Mouse (Mus musculus): ENCODE data around the gene Fhit.
A peak's percentile ranks its signal among the peaks of the same experiment; 100 is the strongest.

Gene Fhit

DNA sequence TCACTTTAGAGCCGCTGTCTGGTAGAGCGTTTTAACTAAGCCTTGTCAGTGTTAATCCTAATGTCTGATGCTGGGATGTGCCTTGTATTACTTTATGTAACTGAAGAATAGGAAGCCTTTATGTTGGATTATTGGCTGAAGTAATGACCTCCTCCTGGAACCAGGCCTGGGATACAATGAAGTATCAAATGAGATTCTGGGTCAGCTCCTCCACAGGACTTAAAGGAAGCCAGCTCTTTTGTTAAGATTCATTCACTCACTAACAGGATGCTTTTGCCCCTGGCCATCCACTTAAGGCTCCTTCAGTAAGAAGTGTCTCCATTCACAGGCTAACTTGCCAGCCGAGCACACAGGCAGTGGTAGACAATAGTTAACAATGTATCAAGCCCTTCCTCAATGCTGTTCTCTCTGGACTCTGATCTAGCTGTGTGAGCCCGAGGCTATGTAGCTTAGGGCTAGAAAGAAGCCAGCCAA, 1466.6 kb downstream of the Fhit start:
- DNase-seq (ENCODE audit: low read depth, low spot score) = no peak

DNA sequence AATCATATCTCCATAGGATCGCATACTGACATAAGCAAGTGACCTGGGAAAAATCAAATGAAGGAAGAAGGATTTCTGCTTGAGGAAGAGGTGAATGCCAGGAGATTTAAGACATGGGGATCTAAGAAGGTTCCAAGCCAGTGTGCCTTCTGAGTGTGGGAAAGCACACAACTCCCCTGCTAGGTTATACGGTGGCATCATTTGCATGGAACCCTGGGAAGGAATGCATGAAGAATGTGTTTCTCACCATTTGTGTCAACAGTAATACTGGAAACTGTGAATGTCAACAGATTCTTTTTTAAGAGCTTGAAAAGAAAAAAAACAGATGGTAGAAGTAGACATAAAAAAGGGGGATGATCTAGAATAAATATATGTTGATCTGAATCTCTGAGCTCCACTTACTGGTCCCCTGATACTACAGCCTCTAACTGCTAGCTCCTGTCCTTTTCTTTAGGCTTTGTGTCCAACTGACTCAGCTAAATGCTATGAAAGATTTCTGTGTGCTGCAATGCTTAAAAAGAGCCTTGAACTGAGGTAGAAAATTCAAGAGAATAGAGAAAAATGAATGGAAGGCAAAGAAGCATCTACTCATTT, 1473.1 kb downstream of the Fhit start:
- DNase-seq (ENCODE audit: low read depth, low spot score) = no peak

DNA sequence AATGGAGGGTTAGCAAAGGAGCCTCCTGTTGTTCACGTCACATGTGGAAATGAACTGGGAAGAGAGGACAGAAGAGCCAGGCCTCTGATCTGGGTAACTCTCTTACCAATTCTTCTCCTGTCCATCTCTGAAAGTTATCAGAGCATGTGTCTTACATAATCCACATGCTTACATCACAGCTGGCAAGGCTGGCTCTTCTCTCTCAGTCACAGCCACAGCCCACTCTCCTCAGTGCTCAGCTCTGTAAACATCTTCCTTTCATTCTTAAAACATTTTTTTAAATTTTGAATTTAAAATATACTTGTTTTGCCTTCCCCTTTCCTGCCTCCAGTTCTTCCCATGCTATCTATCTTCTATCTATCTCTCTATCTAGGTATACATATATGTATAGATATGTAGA, 1477.5 kb downstream of the Fhit start:
- peak; percentile 23 for DNase-seq (ENCODE audit: low read depth, low spot score)

DNA sequence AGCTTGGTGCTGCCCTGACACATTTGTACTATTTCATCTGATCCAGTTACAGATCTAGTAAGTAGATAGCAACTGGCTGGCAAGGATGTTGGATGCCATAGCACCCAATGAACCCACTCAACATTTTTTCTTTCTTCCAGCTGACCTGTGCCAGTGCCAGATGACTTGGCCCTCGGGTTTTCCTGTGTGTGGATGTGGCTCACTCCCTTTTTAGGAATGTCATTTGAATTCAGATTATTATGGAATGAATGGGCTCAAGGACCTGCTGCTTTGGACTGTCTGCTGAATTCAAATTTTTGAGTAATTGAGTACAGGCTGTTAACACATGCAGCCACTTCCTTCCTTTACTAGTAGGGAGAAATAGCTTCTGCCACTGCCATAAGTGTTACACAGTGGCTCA, 1489.1 kb downstream of the Fhit start:
- no peak for DNase-seq (ENCODE audit: low read depth, low spot score)

DNA sequence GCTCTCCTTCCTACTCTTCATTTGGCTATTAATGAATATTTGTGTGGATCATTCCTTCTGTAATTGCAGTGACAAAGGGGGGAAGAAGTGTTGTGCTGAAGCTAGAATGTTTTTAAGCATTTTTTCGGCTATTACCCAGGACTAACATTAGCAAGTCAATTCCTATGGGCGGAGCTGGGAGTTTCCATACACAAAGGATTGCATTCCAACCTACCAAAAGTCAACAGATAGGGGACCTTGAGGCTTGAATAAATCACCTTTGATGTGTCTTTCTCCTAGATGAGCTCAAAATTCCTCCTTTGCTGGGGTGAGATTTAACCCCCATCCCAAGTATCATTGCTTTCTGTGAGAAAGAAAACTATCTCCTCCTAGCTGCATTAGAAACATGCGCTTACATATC, 1490.1 kb downstream of the Fhit start:
- no peak for DNase-seq (ENCODE audit: low read depth, low spot score)

DNA sequence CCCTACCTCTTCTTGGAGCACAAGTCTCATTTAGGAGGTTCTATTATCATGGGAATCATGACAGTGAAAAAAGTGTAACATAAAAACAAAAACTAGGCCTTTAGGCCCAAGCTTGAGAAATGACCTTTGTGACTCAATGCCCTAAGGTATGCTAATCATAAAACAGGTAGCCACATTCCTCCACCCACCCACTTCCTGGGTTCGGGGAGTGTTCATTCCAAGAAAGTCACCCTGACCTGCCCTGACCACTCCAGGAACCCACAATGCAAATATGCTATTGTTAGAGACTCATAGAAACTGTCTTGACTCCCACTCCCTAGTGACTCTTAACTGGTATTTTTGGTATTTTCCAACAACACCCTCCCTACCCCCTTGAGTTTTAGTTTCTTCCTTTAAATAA, 1492.1 kb downstream of the Fhit start:
- no peak for DNase-seq (ENCODE audit: low read depth, low spot score)

DNA sequence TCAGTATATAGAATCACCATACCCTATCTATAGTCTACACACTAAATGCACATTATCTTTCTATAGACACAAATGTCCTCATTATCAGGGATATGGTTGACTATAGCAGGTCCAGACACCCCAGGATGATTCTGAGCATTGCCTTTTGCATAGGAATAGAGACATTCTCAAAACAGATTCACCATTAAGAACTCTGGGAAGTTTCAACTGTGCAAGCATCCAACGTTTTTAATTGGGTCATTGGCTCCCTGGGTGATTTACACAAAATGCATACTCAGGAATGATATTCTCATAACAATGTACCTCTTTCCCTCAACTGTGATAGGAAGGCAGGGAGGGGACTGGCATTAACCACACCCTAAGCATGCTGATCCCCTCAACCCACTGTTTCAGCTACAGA, 1503.4 kb downstream of the Fhit start:
- no peak for DNase-seq (ENCODE audit: low read depth, low spot score)

DNA sequence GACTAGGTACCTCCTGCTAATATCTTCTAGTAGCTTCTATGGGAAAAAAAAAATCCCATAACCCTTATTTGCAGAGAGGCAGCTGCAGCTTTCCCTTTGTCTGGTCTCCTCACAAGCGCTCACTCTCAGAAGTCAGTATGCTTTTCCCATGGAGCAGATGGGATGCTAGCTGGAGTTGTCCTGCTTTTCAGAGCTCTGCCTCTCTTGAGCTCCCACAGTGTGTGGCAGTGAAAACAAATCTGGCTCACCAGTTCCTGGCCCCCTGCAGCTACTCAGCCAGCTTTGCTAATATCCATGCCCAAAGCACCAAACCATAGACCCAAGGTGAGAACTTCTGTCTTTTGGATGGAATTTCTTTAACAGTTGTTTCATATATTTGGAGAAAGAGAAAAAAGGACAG, 1510.4 kb downstream of the Fhit start:
- no peak for DNase-seq (ENCODE audit: low read depth, low spot score)

DNA sequence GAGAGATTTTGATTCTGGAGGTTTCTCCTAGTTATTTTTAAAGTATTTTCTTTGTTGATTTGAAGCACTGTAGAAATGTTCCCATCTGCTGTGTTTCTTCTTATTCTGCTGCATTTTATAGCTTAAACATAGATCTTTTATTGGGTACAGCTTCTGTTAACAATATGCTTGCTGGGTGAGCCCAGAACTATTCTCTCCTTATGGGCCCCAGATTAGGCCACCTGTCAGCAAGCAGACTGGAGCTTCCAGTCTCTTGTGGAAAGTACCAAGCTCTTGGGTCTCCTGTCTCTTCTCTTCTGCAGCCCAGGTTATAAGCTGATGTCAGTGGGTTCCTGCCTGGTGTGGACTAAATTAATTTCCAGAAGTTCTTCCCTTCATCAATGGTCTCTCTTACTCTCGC, 1513.4 kb downstream of the Fhit start:
- peak; percentile 75 for DNase-seq (ENCODE audit: low read depth, low spot score)

DNA sequence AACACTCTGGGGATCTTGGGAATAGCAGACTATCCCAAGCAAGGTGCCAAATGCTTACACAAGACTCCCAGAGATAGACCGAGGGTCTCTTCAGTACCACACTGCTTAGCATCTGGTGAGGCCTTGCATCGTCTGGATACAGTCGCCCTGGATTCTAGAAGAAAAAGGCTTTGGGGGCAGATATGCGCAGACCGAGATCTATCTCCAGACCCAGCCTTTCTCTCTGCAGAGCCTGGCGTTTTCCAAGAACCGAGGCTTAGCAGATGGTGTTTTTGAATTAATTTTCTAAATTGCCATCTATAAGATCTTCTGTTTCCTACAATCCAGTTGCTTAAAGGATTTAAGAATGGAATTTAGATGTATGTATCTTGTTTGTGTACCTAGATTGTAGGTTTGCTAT, 1515.6 kb downstream of the Fhit start:
- DNase-seq (ENCODE audit: low read depth, low spot score) = peak; percentile 58

DNA sequence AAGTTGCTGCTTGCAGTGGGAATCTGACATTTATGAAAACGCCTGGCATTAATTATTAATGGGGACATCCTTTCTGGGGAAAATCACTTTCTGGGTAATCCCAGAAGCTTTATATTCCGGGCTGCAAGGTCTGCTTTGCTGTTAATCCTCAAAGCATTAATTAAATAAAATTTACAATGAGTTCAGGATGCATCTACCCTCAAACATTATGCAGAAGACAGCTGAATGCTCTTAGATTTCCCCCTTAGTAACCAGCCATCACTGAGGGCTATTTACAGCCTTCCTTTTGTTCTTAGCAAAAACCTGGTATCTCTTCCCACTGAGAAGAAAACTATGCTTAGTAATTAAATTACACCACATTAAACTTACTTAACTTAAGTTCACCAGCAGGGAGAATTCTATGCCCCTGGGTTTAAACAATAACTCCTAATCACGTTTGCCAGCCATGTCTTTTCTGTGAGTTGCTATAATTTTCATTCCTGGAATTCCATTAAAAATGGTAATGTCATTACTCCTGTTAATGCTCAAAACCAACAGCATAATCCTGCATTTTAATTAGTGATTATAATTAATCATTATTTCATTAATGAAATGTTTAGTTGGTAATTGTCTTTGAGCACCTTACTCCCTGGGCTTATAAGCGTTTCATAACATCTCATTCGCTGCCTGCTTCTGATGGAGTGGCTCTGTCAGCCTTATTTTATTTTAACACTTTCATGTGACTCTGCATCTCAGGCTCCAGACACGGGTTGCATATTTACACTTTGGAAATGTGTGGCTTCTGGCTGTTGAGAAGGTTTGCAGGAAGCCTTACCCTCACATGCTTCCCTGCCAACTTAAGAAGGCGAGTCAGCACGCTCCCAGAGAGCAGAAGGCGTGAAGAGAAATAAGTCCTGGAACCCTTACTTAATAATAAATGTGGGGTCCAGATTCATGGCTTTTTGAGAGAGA, 1517.3 kb downstream of the Fhit start:
- no peak for DNase-seq (ENCODE audit: low read depth, low spot score)

DNA sequence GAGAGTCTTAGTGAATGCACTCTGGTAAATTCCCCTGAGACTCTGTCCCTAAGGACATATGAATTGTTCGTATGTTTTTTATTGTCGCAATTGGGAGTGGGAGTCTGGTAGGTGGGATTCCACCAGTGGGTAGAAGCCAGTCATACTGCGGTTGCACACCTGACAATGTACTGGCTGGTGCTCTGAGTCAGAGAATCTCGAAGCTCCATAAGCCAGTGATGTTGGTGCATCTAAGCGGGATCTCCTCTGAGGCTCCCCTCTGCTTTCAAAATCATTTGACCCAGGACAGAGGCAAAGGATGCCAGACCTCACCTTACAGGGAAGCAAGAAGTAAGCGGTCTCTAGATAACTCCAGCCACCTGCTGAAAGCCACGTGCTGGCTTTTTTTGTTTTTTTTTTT, 1518.1 kb downstream of the Fhit start:
- DNase-seq (ENCODE audit: low read depth, low spot score) = no peak

DNA sequence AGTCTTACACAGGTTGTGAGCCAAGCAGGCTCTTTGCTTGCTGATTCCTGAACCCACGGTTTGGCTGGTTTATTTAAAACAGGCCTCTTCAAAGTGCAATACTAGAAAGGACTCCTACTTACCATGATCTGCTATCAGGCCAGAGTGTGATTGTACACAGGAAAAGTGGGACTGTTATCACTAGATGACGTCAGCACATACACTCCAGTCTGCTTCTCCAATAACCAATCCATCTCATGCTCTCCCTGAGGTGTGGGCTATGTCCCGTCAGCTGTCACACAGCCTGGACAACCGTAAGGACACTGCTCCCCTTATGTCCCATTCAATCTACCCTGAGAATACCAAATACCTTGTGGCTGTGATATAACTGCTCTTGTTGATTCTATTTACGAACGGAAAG, 1519.2 kb downstream of the Fhit start:
- DNase-seq (ENCODE audit: low read depth, low spot score) = no peak

DNA sequence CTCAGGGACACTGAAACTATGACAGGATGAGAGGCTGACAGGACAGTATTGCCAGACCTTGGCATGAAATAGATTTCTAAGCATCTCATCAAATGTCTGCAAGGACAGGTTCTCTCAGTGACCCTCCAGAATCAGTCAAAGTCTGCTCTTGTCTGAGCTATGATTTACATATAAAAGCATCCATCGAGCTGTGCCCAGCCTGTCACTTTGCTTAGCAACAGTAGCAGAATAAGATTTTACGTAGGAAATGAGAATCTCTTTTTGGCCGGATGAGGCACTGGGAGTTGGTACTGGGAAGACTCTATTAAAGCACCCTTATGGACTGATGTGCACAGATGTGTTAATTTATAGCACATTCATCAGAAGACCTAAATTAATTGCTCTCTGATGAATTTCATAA, 1519.8 kb downstream of the Fhit start:
- no peak for DNase-seq (ENCODE audit: low read depth, low spot score)

DNA sequence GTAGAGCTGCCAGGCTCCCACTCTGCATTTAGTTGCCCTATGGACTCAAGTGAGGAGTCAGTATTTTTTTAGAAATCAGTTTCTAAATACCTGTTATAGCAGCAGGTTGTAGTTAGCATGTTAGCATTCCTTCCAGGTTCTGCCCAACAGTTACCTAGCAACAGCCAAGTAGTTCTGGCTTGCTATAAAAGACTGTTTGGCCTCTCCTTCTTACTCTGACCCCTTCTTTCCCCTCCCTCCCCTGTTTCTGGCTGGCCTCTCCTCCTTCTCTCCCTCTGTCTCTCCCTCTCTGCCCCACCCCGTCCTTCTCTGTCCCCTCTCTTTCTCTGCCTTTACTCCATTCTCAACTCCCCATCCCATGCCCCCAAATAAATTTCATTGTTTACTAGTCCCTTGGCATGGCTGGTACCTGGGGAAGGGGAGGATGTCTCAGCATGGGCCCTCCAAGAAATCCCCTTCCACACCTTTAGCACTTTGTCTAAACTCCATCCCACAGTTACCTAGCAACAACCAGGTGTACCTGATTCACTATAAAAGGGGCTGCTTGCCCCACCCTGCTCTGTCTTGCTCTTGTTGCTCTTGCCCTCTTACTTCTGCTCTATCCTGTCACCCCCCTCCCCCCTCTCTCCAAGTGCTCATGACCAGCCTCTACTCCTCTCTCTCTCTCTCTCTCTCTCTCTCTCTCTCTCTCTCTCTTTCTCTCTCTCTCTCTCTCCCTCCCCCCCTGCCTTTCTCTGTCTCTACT, 1527.4 kb downstream of the Fhit start:
- no peak for DNase-seq (ENCODE audit: low read depth, low spot score)

DNA sequence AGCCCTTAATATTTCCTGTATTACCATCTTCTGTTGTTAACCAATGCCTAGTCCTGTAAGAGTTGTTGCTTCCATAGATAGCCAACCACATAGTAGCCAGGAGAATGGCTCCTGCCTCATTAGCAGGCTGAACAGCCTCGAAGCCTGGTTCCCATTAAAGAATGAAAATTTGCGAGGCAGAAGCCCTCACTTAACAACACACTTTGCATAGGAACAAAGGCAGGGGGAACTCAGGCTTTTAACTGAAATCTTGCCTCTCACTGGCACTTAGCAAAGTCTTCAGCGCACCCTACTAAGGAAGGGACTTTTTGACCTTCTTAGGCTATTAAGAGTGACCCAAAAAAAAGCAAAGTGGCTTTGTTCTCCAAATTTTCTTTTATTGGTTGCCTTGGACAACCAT, 1529.3 kb downstream of the Fhit start:
- no peak for DNase-seq (ENCODE audit: low read depth, low spot score)

DNA sequence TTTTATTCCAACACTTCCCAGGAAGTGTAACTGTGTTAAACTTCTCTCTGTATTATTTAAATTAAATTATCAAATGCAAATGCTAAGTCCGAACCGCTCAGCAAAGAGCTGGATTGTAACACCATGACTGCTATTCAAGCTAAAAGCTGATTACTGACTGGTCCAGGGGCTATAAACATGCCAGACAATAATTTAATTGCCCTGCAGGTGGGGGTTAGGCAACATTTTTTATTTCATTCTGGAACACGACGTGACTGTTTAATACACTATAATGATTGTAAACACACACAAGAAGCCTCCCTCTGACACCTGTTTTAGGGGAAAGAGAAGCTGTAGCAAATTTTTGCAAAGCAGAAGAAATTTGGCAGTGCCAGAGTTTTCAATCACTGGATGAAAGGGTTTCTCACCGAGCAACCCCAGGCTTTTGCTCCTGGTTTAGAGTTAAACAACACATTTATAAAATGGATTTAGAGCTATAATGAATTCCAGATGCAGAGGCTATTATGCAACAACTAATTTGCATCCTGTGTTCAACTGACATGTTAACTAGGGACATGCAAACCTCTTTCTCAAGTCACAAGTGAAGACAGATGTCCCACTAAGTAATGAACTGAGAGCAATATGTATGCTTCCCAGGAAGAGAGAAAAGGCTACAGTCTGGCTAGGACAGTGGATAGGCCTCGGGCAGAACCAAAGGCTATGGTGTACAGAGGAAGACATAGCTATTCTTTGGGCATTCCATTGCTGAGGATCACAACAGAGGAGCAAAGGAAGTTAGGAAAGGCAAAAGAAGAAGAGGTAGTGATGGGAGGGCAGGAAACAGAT, 1538.4 kb downstream of the Fhit start:
- DNase-seq (ENCODE audit: low read depth, low spot score) = no peak

DNA sequence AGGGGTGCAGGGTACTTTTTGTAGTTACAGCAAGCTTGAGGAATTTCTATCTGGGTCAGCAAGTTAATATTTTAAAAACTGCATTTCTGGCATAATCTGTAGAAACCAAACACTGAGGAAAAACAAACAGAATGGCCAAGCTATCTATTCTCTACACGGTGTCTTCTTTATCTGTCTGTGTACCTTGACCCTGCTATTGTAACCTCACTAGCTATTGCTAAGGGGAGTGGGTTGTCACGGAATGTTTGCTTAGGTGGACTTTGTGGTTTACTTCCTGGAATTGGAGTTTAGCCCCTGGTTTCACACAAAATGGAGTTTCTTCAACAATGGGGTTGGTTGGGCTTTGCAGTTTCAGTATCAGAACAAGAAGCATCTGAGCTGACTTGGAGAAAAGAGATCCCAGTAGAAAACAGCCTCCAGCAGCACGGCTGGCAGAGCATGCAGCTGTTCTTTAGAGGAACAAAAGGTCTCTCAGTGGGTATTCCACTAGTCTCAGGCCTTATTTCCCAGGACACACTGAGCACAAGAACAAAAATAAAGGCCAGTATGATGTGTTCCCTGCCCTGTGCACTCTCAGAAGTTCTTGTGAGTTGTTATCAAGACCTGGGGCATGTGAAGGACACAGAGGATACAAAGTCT, 1540.8 kb downstream of the Fhit start:
- no peak for DNase-seq (ENCODE audit: low read depth, low spot score)

DNA sequence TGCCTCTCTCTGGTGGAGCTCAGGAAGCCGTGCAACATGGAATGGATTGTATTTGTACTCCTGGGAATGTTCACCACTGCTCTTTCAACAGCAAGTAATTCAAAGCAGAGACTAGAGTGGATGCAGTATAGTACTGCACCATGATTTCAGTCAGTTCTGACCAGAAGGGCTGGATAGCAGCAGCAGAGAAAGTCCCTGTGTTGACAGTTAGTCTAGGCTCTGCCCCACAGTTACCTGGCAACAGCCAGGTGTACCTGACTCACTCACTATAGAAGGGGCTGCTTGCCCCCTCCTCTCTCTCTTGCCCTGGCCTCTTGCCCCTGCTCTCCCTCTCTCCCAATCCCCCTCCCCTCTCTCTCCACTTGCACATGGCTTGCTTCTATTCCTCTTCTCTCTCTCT, 1542.0 kb downstream of the Fhit start:
- no peak for DNase-seq (ENCODE audit: low read depth, low spot score)

DNA sequence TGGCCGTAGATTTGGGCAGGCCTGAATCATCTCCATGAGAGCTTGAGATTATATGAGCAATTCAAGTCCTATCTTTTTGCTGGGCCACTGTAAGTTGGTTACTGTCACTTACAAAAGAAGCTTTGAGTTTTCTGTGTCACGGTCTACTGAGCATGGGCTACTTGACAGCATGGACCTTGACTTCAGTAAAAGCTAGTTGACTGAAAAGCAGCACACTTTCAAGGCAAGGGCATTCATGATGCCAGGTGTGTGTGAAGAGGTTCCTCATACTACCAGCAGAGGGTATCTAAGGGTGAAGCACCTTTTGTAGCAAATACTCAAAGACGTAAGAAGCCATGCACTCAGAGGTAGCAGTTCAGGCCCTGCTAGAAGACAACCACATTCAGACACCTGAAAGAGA, 1548.7 kb downstream of the Fhit start:
- DNase-seq (ENCODE audit: low read depth, low spot score) = no peak

DNA sequence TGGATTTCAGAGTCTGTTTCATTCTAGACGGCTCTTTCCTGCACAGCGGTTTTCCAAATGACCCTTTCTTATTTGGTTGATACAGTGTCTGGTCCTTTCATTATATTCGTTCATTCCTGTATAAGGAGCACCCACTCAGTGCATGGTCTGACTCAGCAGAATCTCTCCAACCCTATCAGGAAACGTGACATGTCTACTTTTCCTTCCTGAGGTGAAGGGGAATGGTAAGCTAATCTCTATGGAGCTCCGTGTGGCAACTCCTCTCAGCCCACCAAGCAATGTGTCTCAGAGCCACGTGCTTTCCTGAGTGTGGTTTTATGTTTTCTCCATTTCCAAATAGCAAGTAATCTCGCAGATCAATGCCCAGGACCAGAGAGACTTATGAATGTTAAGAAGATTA, 1552.7 kb downstream of the Fhit start:
- DNase-seq (ENCODE audit: low read depth, low spot score) = no peak
